Comparison of ENCODE assay signal across 11 mouse cellular contexts in the genomic region with DNA sequence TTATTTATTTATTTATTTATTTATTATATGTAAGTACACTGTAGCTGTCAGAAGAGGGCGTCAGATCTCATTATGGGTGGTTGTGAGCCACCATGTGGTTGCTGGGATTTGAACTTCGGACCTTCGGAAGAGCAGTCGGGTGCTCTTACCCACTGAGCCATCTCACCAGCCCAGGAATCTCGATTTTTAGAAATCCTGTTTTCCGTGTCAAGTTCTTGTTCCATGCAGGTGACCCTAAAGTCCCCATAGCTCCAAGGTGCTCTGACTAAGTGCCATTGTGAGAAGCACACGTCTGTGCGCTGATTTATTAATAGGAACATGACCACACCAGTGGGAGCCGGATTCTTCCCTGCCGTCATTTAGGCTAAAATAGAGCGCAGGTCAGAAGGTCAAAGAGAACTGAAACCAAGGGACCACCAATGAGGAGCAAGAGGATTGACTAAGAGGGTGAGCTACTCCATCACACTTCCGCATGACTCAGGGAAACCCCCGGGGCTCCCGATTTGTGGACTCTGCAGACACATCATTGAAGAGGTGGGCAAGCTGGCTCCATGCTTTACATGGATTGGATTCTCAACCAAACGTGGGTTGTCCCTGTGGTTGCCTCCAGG. TPM values are rescaled to one million over a fixed set of nuclear protein-coding genes. Genes with fewer than 3 reads are reported as not detected.
DNase-seq lines count a peak whose midpoint lies in the region; ATAC-seq and TF ChIP-seq lines count a peak whose summit lies in the region.
"Had no signal": no experiment of that assay in that cellular context is flagged by ENCODE, and none has a peak within 500 bp of the region (broad histone marks: within the 10 kb centered on the region; RNA-seq: fewer than 3 reads in every experiment).

No protein-coding gene starts in this region.

- DNase-seq in heart, adult 8-10 months (ENCODE audit: low spot score): peak; percentile 54
- no peak for DNase-seq in heart, postnatal 25 days (ENCODE audit: low spot score)
- peak; percentile 97 for DNase-seq in CH12.LX (ENCODE audit: extremely low read depth)
- peak; percentile 51 to 70 for DNase-seq in heart, adult 9 months (ENCODE audit: low spot score in 2 of 2)
- DNase-seq in lung, postnatal 36 days: peak; percentile 66
- DNase-seq in cerebellum, postnatal 14 days: no peak
- DNase-seq in urinary bladder, postnatal 4 days (ENCODE audit: low spot score in 2 of 2): no peak
- no peak for DNase-seq in midbrain, postnatal 0 days (ENCODE audit: low spot score)

- no peak overlapping the region for H3K9ac ChIP-seq in CH12.LX (ENCODE audit: insufficient read depth, low read depth)
- no peak overlapping the region for H3K9ac ChIP-seq in midbrain, postnatal 0 days (replicated peaks; ENCODE audit: low read length, poor library complexity, severe bottlenecking)
- H3K9ac ChIP-seq: midbrain, embryonic 15.5 days had no signal

- peak; percentile 88 for TF ChIP-seq EP300 in CH12.LX (IDR thresholded peaks at IDR 0.05; ENCODE audit: low read length)

- no peaks in the 10 kb centered on the region for H3K79me2 ChIP-seq in CH12.LX (replicated peaks; ENCODE audit: control insufficient read depth, extremely low read depth, insufficient read depth, poor library complexity, severe bottlenecking)

- peak overlapping the region; percentile 30; the same call in 1 of the 2 replicates for H3K4me2 ChIP-seq in CH12.LX (ENCODE audit: insufficient read depth, low read depth, poor library complexity, severe bottlenecking)
- H3K4me2 ChIP-seq in midbrain, postnatal 0 days (ENCODE audit: low read depth, low read length, poor library complexity, severe bottlenecking): no peak overlapping the region
- H3K4me2 ChIP-seq: midbrain, embryonic 15.5 days had no signal

- 83% methylated on average over 15 of the region's 15 CpGs for WGBS in midbrain, postnatal 0 days

- H3K4me1 ChIP-seq in CH12.LX (ENCODE audit: control insufficient read depth in 1 of 2, insufficient read depth in 2 of 2): peaks cover 25 to 51% of the 10 kb centered on the region in 2 experiments
- no peaks in the 10 kb centered on the region for H3K4me1 ChIP-seq in midbrain, postnatal 0 days (ENCODE audit: insufficient read depth, low read length)

- no peaks in the 10 kb centered on the region for H3K9me3 ChIP-seq in CH12.LX (replicated peaks; ENCODE audit: low read length)
- H3K9me3 ChIP-seq in midbrain, postnatal 0 days (ENCODE audit: low read length): no peaks in the 10 kb centered on the region
- H3K9me3 ChIP-seq: midbrain, embryonic 15.5 days had no signal

- no peaks in the 10 kb centered on the region for H3K36me3 ChIP-seq in CH12.LX (replicated peaks in 1 of 2; ENCODE audit: control insufficient read depth in 1 of 2, insufficient read depth in 1 of 2, low read length in 1 of 2)
- H3K36me3 ChIP-seq in midbrain, postnatal 0 days (ENCODE audit: insufficient read depth, low read length): no peaks in the 10 kb centered on the region
- H3K36me3 ChIP-seq: midbrain, embryonic 15.5 days had no signal

- peak overlapping the region; percentile 54 for H3K27ac ChIP-seq in CH12.LX (ENCODE audit: insufficient read depth, low read depth)
- no peak overlapping the region for H3K27ac ChIP-seq in midbrain, postnatal 0 days (ENCODE audit: low read depth, low read length)
- H3K27ac ChIP-seq: midbrain, embryonic 15.5 days had no signal

- dilution Hi-C loops in CH12.LX (cut with MboI; ENCODE audit: extremely low pct_ligation_motif_present, extremely low pct_unique_long_range_greater_than_20kb, low sequenced_read_pairs): no loop called here

- no peak overlapping the region for H3K4me3 ChIP-seq in CH12.LX (replicated peaks in 1 of 3; ENCODE audit: low read depth in 2 of 3, low read length in 2 of 3, poor library complexity in 1 of 3)
- no peak overlapping the region for H3K4me3 ChIP-seq in midbrain, postnatal 0 days (ENCODE audit: low read depth, low read length)
- H3K4me3 ChIP-seq: midbrain, embryonic 15.5 days had no signal

- no peak for ATAC-seq in midbrain, postnatal 0 days (ENCODE audit: low FRiP score)
- ATAC-seq: CD4-positive, CD25-positive, alpha-beta regulatory T cell, adult 4 months; forebrain, embryonic 14.5 days; midbrain, embryonic 15.5 days had no signal

- H3K27me3 ChIP-seq in CH12.LX (replicated peaks): no peaks in the 10 kb centered on the region
- no peaks in the 10 kb centered on the region for H3K27me3 ChIP-seq in midbrain, postnatal 0 days (ENCODE audit: insufficient read depth, low read length)
- H3K27me3 ChIP-seq: midbrain, embryonic 15.5 days had no signal

- no peak for TF ChIP-seq CTCF in CH12.LX (conservative IDR thresholded peaks at IDR 0.05 in 1 of 2, IDR thresholded peaks at IDR 0.05 in 1 of 2; ENCODE audit: low read depth in 2 of 2, low read length in 2 of 2)
- no peak for TF ChIP-seq CTCF in midbrain, postnatal 0 days (IDR thresholded peaks at IDR 0.05)

- no peak for TF ChIP-seq POLR2A in CH12.LX (IDR thresholded peaks at IDR 0.05; ENCODE audit: low read depth, low read length)

- intact Hi-C loops in heart, postnatal 25 days (cut with DNase I): no loop called here

- no peak for TF ChIP-seq RAD21 in CH12.LX (IDR thresholded peaks at IDR 0.05; ENCODE audit: low read depth, low read length)

- in situ Hi-C loops in CH12.LX (cut with MboI; ENCODE audit: low pct_ligation_motif_present, low pct_unique_long_range_greater_than_20kb, low sequenced_read_pairs): loop anchor here (25.0 kb wide), 1 partner anchor 443 kb away; the partner anchor contains the start of gene Fes

TF ChIP-seq in CH12.LX, 34 proteins besides CTCF, POLR2A, EP300 and RAD21 (continues in another document):
- TF ChIP-seq ELF1 (IDR thresholded peaks at IDR 0.05; ENCODE audit: low read depth, low read length): peak; percentile 86
- TF ChIP-seq TBP (conservative IDR thresholded peaks at IDR 0.05; ENCODE audit: low read depth, low read length): peak; percentile 94
- peak; percentile 85 for TF ChIP-seq BHLHE40 (IDR thresholded peaks at IDR 0.05; ENCODE audit: low read depth, low read length)
- no peak for TF ChIP-seq USF2 (conservative IDR thresholded peaks at IDR 0.05; ENCODE audit: low read depth, low read length)
- TF ChIP-seq TCF12 (IDR thresholded peaks at IDR 0.05; ENCODE audit: low read depth, low read length): peak; percentile 70; the same call in 1 of the 2 replicates
- TF ChIP-seq CHD1 (IDR thresholded peaks at IDR 0.05; ENCODE audit: low read depth, low read length): no peak
- peak; percentile 85 for TF ChIP-seq RCOR1 (conservative IDR thresholded peaks at IDR 0.05; ENCODE audit: low read depth, low read length)
- no peak for TF ChIP-seq ZC3H11A (IDR thresholded peaks at IDR 0.05; ENCODE audit: low read depth, low read length)
- TF ChIP-seq ZKSCAN1 (IDR thresholded peaks at IDR 0.05; ENCODE audit: borderline replicate concordance, low read depth, low read length): peak; percentile 61
- peak; percentile 100 for TF ChIP-seq MEF2A (IDR thresholded peaks at IDR 0.05; ENCODE audit: borderline replicate concordance, low read depth, low read length)
- TF ChIP-seq NELFE (IDR thresholded peaks at IDR 0.05; ENCODE audit: low read depth, low read length): no peak
- TF ChIP-seq ZMIZ1 (IDR thresholded peaks at IDR 0.05; ENCODE audit: low read depth, low read length): no peak
- peak; percentile 67 for TF ChIP-seq MYC (IDR thresholded peaks at IDR 0.05; ENCODE audit: low read depth, low read length)
- TF ChIP-seq HCFC1 (IDR thresholded peaks at IDR 0.05; ENCODE audit: low read depth, low read length): 0 out of 2 replicates have a peak, but pooled peaks have one; percentile 21
- TF ChIP-seq POLR2AphosphoS2 (IDR thresholded peaks at IDR 0.05; ENCODE audit: low read depth, low read length): no peak
- no peak for TF ChIP-seq MXI1 (IDR thresholded peaks at IDR 0.05; ENCODE audit: low read depth, low read length)
- no peak for TF ChIP-seq SMC3 (IDR thresholded peaks at IDR 0.05; ENCODE audit: low read depth, low read length)
- peak; percentile 97 for TF ChIP-seq JUN (IDR thresholded peaks at IDR 0.05; ENCODE audit: insufficient read depth, low read depth, low read length)
- TF ChIP-seq GABPA (IDR thresholded peaks at IDR 0.05; ENCODE audit: insufficient replicate concordance, low read depth, low read length): no peak
- TF ChIP-seq USF1 (IDR thresholded peaks at IDR 0.05; ENCODE audit: low read depth, low read length): no peak
- peak; percentile 96 for TF ChIP-seq IRF4 (IDR thresholded peaks at IDR 0.05; ENCODE audit: low read depth, low read length)
- no peak for TF ChIP-seq KAT2A (IDR thresholded peaks at IDR 0.05; ENCODE audit: insufficient replicate concordance, low read length)
- no peak for TF ChIP-seq E2F4 (IDR thresholded peaks at IDR 0.05; ENCODE audit: insufficient replicate concordance, low read depth, low read length)
- TF ChIP-seq MAZ (IDR thresholded peaks at IDR 0.05; ENCODE audit: low read depth, low read length): no peak
- TF ChIP-seq ZNF384 (IDR thresholded peaks at IDR 0.05; ENCODE audit: low read depth, low read length): no peak
- TF ChIP-seq ETS1 (conservative IDR thresholded peaks at IDR 0.05; ENCODE audit: low read depth, low read length): peak; percentile 99
- TF ChIP-seq NRF1 (IDR thresholded peaks at IDR 0.05; ENCODE audit: low read depth, low read length): no peak
- no peak for TF ChIP-seq MAX (IDR thresholded peaks at IDR 0.05; ENCODE audit: low read length)
- peak; percentile 86 for TF ChIP-seq JUND (conservative IDR thresholded peaks at IDR 0.05; ENCODE audit: low read depth, low read length)
- TF ChIP-seq PAX5 (IDR thresholded peaks at IDR 0.05; ENCODE audit: low read length): no peak
- TF ChIP-seq CHD2 (IDR thresholded peaks at IDR 0.05; ENCODE audit: low read length): peak; percentile 83

RNA-seq across cellular contexts. Expression of gene Iqgap1, which starts 4.5 kb away (rescaled TPM):
- 10 to 100 TPM; 28.6 to 38.3 (median 31.5) TPM for total RNA-seq in heart, adult 8-10 months (2022)
- total RNA-seq in heart, postnatal 25 days (2021): 10 to 100 TPM; 39.8 to 46.7 TPM
- total RNA-seq in CH12.LX (2012; rRNA removed): 77.0 and 87.5 TPM in 2 replicates
- 43.1 and 49.6 TPM in 2 replicates for total RNA-seq in CH12.LX (2014; rRNA removed)
- 83.1 and 126 TPM in 2 replicates for polyA plus RNA-seq in CH12.LX (2012; ENCODE audit: insufficient read length, low read depth)
- total RNA-seq in midbrain, postnatal 0 days (2014; rRNA removed): 20.6 and 31.0 TPM in 2 replicates
- 11.3 and 12.3 TPM in 2 replicates for polyA plus RNA-seq in midbrain, postnatal 0 days (2015; fragmentation: Nextera tagmentation; extraction: Ambion mirVana)

RNA-seq across cellular contexts. Expression of gene Zscan2, which starts 30.4 kb away (rescaled TPM):
- total RNA-seq in heart, adult 8-10 months (2022): 1 to 10 TPM; 4.7 to 8.1 (median 6.2) TPM
- total RNA-seq in heart, postnatal 25 days (2021): 1 to 10 TPM; 5.4 to 6.1 TPM
- total RNA-seq in CH12.LX (2012; rRNA removed) (2.3 and 3.7 TPM in 2 replicates), CH12.LX (2014; rRNA removed) (0.82 and 1.3 TPM in 2 replicates)
- 1.7 TPM in 2 replicates for polyA plus RNA-seq in CH12.LX (2012; ENCODE audit: insufficient read length, low read depth)
- 18.2 and 22.4 TPM in 2 replicates for total RNA-seq in midbrain, postnatal 0 days (2014; rRNA removed)
- 2.7 TPM in 2 replicates for polyA plus RNA-seq in midbrain, postnatal 0 days (2015; fragmentation: Nextera tagmentation; extraction: Ambion mirVana)

Comparison
In these comparisons a context has a peak if more than half of its experiments do, and no peak if none do; other contexts are left out.
1. DNase-seq: peak in heart, adult 8-10 months (single experiment), CH12.LX (single experiment), heart, adult 9 months (2 of 2) and lung, postnatal 36 days (single experiment); none in heart, postnatal 25 days (single experiment), cerebellum, postnatal 14 days (0 of 2), urinary bladder, postnatal 4 days (0 of 2) and midbrain, postnatal 0 days (single experiment).